Mouse (Mus musculus) C2C12 (cell line): ENCODE measurements around the gene Rprm.

Experiments used
- CTCF ChIP-seq: IDR thresholded peaks from one replicate; pipeline ENCODE4 v1.5.1; 2011; ENCODE audit not compliant: control insufficient read depth, insufficient read depth, insufficient read length
- MYOG ChIP-seq: IDR thresholded peaks from one replicate; pipeline ENCODE4 v1.6.1; 2011; ENCODE audit not compliant: control insufficient read depth, insufficient read length; ENCODE audit errors: extremely low read depth
- USF1 ChIP-seq: IDR thresholded peaks from one replicate; pipeline ENCODE4 v1.6.1; 2011; ENCODE audit warnings: low read depth, mild to moderate bottlenecking, control low read depth, moderate library complexity

DNA sequence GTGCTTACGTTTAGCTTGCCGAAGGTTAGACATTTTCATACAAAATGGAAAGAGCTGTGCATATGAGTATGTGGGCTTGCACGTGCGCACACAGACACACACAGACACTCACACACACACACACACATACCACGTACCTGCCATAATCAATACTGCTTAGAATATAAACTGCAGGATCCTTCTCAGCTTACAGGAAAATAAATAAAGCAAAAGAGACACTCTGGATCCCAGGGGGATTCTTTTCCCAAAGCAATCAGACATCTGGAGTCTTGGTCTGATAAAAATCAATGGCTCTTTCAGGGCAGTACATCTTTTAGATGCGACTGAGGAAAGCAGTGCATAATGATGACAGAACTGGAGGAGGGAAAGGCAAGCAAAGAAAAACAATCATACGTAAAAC, 6.4 kb downstream of the Rprm start:
- no peak for TF ChIP-seq CTCF
- no peak for TF ChIP-seq MYOG
- TF ChIP-seq USF1: no peak
